Mouse (Mus musculus) lung, postnatal 0 days (tissue): Measurements from ENCODE around the gene Dbndd1. TPM values are rescaled to one million over a fixed set of nuclear protein-coding genes. Genes with fewer than 3 reads are reported as not detected.

Source experiments
- ATAC-seq: fragments of 200-750 bp; cut with Nextera tagmentation; 2 replicates; pipeline ENCODE4 v1.8.0; 2017; ENCODE audit warnings: moderate library complexity
- DNase-seq: peaks from one replicate; pipeline ENCODE4 v3.0.0-alpha.2; 2016; ENCODE audit warnings: low spot score
- H3K27ac ChIP-seq: fragments of 300-500 bp; sonication (generic); 2 replicates; pipeline ENCODE4 v1.5.1; 2014; ENCODE audit warnings: antibody characterized with exemption, mild to moderate bottlenecking, low read length, mixed read lengths
- H3K27me3 ChIP-seq: fragments of 300-500 bp; sonication (generic); replicated peaks from 2 replicates; pipeline ENCODE4 v1.6.1; 2014; ENCODE audit warnings: low read length, mixed read lengths; ENCODE audit not compliant: insufficient read depth
- H3K36me3 ChIP-seq: fragments of 300-500 bp; sonication (generic); 2 replicates; pipeline ENCODE4 v1.6.1; 2014; ENCODE audit warnings: low read length, mixed read lengths; ENCODE audit not compliant: insufficient read depth
- H3K4me1 ChIP-seq: fragments of 300-500 bp; sonication (generic); 2 replicates; pipeline ENCODE4 v1.6.1; 2014; ENCODE audit warnings: antibody characterized with exemption, low read depth, low read length, mixed read lengths; ENCODE audit not compliant: insufficient read depth
- H3K4me2 ChIP-seq: fragments of 300-500 bp; sonication (generic); replicated peaks from 2 replicates; pipeline ENCODE4 v1.6.1; 2014; ENCODE audit warnings: low read depth, mild to moderate bottlenecking, low read length, moderate library complexity, mixed read lengths
- H3K4me3 ChIP-seq: fragments of 300-500 bp; sonication (generic); 2 replicates; pipeline ENCODE4 v1.5.1; 2014; ENCODE audit warnings: low read depth, low read length
- H3K9ac ChIP-seq: fragments of 300-500 bp; sonication (generic); replicated peaks from 2 replicates; pipeline ENCODE4 v1.6.1; 2014; ENCODE audit warnings: low read depth, mild to moderate bottlenecking
- H3K9me3 ChIP-seq: fragments of 300-500 bp; sonication (generic); 2 replicates; pipeline ENCODE4 v1.6.1; 2016; ENCODE audit warnings: low read length, mixed read lengths
- CTCF ChIP-seq: IDR thresholded peaks from 2 replicates; pipeline ENCODE4 v1.5.1; 2016; ENCODE audit warnings: antibody characterized with exemption, mild to moderate bottlenecking
- EP300 ChIP-seq: IDR thresholded peaks from 2 replicates; pipeline ENCODE4 v1.6.1; 2016; ENCODE audit warnings: antibody characterized with exemption, mild to moderate bottlenecking, control low read depth
- WGBS: fragments of 180-500 bp; shearing (Covaris S2); extraction: QIAGEN DNeasy Blood & Tissue Kit; methylation state at CpG from one replicate; pipeline ENCODE4 v1.1.7; 2014; 5-methylcytosine and 5-hydroxymethylcytosine counted together
- polyA plus RNA-seq: library from polyadenylated mRNA; unstranded; fragments of >200 nt; fragmentation: Nextera tagmentation; extraction: Ambion mirVana; gene quantifications from 2 replicates; pipeline ENCODE4 v1.2.1, GENCODE M21; 2015

Dbndd1 gene
- polyA plus RNA-seq, 1 experiment from 2014 or later, result 1.8 TPM

DNA sequence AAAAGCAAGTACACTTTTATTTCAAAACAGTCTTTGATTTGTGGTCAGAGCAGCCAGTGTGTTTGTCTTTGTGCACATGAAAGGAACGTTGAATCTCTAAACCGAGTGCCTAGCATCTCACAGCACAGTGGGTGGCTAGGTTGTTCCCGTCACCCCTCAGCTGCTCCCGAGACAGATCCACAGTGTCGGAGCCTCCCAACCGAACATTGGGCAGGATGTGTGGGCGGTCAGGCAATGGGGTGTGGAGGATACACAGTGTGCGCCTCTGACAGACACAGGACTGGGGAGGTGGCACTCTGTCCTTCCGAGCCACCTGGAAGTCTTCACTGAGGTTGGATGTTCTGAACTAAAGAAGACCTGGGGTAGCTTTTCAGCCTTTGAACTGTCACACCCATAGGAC, 9.6 kb downstream of the Dbndd1 start:
- DNase-seq (no peak), ATAC-seq (no peak)
- H3K27me3 ChIP-seq, result no peaks in the 10 kb centered on the region
- H3K27ac ChIP-seq, result no peak overlapping the region
- no peak overlapping the region for H3K4me3 ChIP-seq
- peaks cover 21% of the 10 kb centered on the region; the same call in 1 of the 2 replicates for H3K36me3 ChIP-seq
- TF ChIP-seq CTCF (no peak), EP300 (no peak)
- no peaks in the 10 kb centered on the region for H3K9me3 ChIP-seq
- 81% methylated on average over 9 of the region's 9 CpGs for WGBS
- no peak overlapping the region for H3K9ac ChIP-seq
- no peak overlapping the region for H3K4me2 ChIP-seq
- no peaks in the 10 kb centered on the region for H3K4me1 ChIP-seq

DNA sequence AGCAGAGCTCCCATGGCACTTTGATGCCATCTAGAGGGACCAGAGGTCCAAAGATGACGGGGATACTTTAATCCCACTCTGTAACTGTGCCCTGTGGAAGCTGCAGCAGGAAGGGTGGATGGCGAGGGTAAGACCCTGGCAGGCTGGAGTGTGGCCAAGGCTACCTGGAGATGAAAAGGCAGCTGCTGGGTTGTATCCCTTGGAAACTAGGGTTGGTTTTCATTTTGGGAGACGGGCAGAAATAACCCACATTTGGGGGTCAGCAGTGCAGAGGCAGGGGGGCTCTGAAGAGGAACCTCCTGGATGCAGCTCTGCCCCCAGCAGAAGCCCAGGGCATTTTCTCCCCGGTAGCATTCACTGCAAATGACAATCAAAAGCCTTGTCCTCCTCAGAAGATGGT, 10.0 kb downstream of the Dbndd1 start:
- TF ChIP-seq EP300 (no peak), CTCF (no peak)
- Histone ChIP-seq H3K27me3 (no peaks in the 10 kb centered on the region), H3K4me1 (no peaks in the 10 kb centered on the region), H3K4me2 (no peak overlapping the region), H3K4me3 (no peak overlapping the region), H3K9ac (no peak overlapping the region), H3K36me3 (peaks cover 24% of the 10 kb centered on the region; the same call in 1 of the 2 replicates), H3K9me3 (no peaks in the 10 kb centered on the region), H3K27ac (no peak overlapping the region)
- no peak for DNase-seq
- WGBS, result 86% methylated on average over 4 of the region's 4 CpGs
- ATAC-seq, result no peak

DNA sequence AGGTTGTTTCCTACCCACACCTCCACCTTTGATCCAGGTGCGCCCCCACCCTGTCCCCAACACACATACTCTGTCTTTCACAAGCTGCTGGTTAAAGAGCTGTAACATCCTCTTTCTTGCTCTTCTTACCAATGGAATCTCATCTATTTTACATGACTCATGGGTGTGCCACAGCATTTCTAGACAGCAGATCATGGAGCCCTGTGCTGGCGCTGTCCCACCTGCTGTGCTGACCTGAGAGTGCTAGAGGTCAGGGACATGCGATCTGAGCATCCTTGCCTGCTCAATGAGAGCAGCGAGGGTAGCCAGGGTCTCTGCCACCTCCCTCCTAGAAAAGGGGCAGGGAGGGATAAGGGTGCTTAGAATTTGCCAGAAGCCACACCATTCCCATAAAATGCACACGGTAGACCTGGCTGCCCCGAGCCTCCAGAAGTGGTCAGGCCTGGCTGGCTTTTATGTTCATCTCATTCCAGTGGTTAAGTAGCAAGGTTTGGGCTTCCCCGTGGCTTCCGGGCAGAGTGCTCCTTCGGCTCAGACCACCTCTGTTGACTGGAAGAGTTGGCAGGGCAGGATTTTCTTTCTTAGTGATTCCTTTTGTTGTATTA, 10.6 kb downstream of the Dbndd1 start:
- TF ChIP-seq CTCF (no peak), EP300 (no peak)
- Histone ChIP-seq H3K36me3 (peaks cover 24% of the 10 kb centered on the region; the same call in 1 of the 2 replicates), H3K27ac (no peak overlapping the region), H3K27me3 (no peaks in the 10 kb centered on the region), H3K9ac (no peak overlapping the region), H3K4me2 (no peak overlapping the region), H3K9me3 (no peaks in the 10 kb centered on the region), H3K4me3 (no peak overlapping the region), H3K4me1 (no peaks in the 10 kb centered on the region)
- ATAC-seq, result no peak
- DNase-seq, result no peak
- 89% methylated on average over 9 of the region's 9 CpGs for WGBS

DNA sequence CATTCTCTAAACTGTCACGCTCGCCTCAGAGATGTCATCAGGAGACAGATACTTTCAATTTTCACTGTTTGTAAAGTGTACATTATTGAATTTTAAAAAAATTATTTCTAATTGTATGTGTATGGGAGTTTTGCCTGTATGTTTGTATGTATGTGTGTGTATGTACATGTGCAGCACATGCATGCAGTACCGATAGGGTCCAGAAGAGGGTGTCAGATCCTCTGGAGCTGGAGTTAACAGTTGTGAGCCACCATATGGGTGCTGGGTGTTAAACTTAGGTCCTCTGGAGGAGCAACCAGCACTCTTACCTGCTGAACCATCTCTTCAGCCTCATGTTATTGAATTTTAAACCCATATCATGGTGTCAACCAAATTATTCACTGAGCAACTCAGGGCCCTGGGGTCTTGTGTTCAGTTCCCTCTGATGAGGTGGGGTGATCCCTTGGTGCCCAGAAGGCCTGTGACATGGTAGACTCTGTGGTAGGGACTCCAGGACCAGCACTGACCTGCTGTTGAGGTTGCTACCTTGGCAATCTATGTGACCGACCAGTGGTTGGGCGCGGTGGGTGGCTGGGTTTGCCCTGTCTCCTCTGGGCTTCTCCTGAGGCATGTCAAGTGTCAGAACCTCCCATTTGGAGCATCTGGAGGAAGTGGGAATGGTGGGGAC, 11.3 kb downstream of the Dbndd1 start:
- DNase-seq (no peak), ATAC-seq (no peak)
- WGBS, result 98% methylated on average over 6 of the region's 6 CpGs
- Histone ChIP-seq H3K9me3 (no peaks in the 10 kb centered on the region), H3K4me2 (no peak overlapping the region), H3K36me3 (peaks cover 24% of the 10 kb centered on the region; the same call in 1 of the 2 replicates), H3K4me3 (no peak overlapping the region), H3K9ac (no peak overlapping the region), H3K27me3 (no peaks in the 10 kb centered on the region), H3K27ac (no peak overlapping the region), H3K4me1 (no peaks in the 10 kb centered on the region)
- no peak for TF ChIP-seq EP300
- TF ChIP-seq CTCF, result peak; percentile 40

DNA sequence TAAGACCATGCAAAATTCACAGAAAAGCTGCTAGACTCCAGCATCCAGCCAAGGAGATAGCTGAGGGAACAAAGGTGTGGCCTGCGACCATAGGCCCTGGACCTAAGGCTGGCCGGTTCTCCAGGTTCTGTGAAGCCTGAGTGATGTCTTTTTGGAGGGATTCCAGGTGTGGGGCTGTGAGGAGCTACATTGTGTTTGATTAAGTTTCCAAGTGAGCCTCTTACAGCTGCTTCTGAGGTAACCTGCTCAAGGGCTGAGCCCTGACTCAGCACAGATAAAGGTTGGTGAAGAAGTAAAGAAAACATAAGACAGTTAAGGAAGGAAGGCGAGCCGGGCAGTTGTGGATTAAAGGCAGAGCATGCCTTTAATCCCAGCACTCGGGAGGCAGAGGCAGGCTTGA, 13.1 kb downstream of the Dbndd1 start:
- TF ChIP-seq CTCF (no peak), EP300 (peak; percentile 61)
- Histone ChIP-seq H3K4me1 (no peaks in the 10 kb centered on the region), H3K9me3 (no peaks in the 10 kb centered on the region), H3K27ac (no peak overlapping the region), H3K36me3 (peaks cover 18% of the 10 kb centered on the region), H3K9ac (no peak overlapping the region), H3K27me3 (no peaks in the 10 kb centered on the region), H3K4me2 (no peak overlapping the region), H3K4me3 (no peak overlapping the region)
- peak; percentile 87 for DNase-seq
- WGBS, result 66% methylated on average over 5 of the region's 5 CpGs
- ATAC-seq, result peak; percentile 92

DNA sequence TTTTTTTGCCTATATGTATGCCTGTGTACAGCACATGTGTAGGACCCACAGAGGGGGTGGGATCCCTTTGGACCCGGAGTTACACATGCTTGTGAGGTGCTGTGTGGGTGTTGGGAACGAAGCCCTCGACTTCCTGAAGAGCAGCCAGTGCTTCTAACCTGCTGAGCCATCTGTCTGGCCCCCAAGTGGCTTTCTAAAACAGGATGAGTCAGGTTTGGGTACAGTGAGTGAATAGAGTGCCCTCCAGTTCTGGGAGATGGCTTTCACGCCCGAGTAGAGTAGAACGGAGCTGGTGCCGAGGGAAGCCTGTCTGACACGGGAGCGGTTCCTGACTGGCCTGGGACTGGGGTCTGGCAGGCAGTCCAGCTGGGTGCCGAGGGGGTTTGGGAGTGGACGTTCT, 15.7 kb downstream of the Dbndd1 start:
- no peak overlapping the region for H3K27ac ChIP-seq
- H3K36me3 ChIP-seq, result peaks cover 16% of the 10 kb centered on the region; the same call in 1 of the 2 replicates
- no peak overlapping the region for H3K4me3 ChIP-seq
- H3K27me3 ChIP-seq, result no peaks in the 10 kb centered on the region
- no peak for ATAC-seq
- no peak overlapping the region for H3K4me2 ChIP-seq
- no peaks in the 10 kb centered on the region for H3K9me3 ChIP-seq
- WGBS, result 89% methylated on average over 11 of the region's 11 CpGs
- TF ChIP-seq EP300 (no peak), CTCF (no peak)
- no peak for DNase-seq
- no peaks in the 10 kb centered on the region for H3K4me1 ChIP-seq
- no peak overlapping the region for H3K9ac ChIP-seq
